Mouse (Mus musculus) lung, adult 10 weeks (tissue): ENCODE measurements around the gene Lcmt1. TPM values are rescaled to one million over a fixed set of nuclear protein-coding genes. Genes with fewer than 3 reads are reported as not detected.

Source experiments
- polyA plus RNA-seq: library from polyadenylated mRNA; stranded (reverse); fragments of 350-450 nt; fragmentation: Illumina TruSeq; extraction: RNeasy Lipid Tissue Mini Kit (QIAGEN cat#74804); gene quantifications from one replicate; pipeline ENCODE4 v1.2.3, GENCODE M21; 2014; ENCODE audit warnings: low read depth, low replicate concordance; ENCODE audit not compliant: insufficient read depth

Gene Lcmt1
- 22.4 TPM for polyA plus RNA-seq

GRCm38 (mm10) chr7:123369759-123370481 lies at the start of gene Lcmt1, which contains the start of gene Arhgap17:
Gene Lcmt1, plus strand, starts transcription at chr7:123369784.
Gene Arhgap17, minus strand, starts transcription at chr7:123369915.

GRCm38 (mm10) chr7:123462070-123462501 lies 92.5 kb downstream of the Lcmt1 start, which contains the start of gene Aqp8:
Gene Aqp8, plus strand, starts transcription at chr7:123462291.

Other genes starting within 250 kb of the Lcmt1 start
- 7.4 TPM for gene Tnrc6a, start 245.9 kb upstream of the Lcmt1 start, polyA plus RNA-seq
- not detected for gene Slc5a11, start 155.0 kb upstream of the Lcmt1 start, polyA plus RNA-seq
- gene Arhgap17, start 131 bp downstream of the Lcmt1 start, polyA plus RNA-seq: 14.1 TPM
- gene Aqp8, start 92.5 kb downstream of the Lcmt1 start, polyA plus RNA-seq: not detected
- 0.08 TPM for gene Zkscan2, start 130.7 kb downstream of the Lcmt1 start, polyA plus RNA-seq